Mouse (Mus musculus) frontal cortex, postnatal 36 days (tissue): ENCODE results near the gene Ywhag.

Source experiments
- DNase-seq, 2 experiments: peaks; one replicate each; pipeline ENCODE4 v3.0.0; 2022; ENCODE audit warnings: low spot score in 2 of 2

Ywhag gene

GRCm38 (mm10) chr5:135934481-135935175 lies at the start of gene Ywhag:
Ywhag (minus strand) TSS chr5:135934616.
- peak; percentile 96 to 98 for DNase-seq

DNA sequence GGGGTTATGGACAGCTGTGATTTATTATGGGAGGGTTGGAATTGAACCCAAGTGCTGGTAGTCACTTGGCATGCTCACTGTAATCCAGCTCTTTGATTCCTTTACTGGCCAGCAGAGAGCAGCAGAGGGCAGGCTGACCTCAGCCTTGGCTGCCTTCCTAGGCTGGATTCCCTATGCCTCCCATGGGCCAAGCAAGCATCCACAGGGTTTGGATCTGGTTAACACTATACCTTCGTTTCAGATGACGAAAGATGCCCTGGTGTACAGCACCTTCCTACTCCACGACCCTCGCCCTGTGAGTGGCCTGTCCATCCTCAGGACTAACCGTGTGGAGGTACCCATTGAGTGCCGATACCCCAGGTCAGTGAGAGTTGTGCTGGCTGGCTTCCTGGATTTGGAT lies 48.0 kb upstream of the Ywhag start:
- peak in 1 of 2 experiments; percentile 41 for DNase-seq

- DNase-seq: no peak
Observed at GRCm38 (mm10) chr5:135979904-135980303, 45.5 kb upstream of the Ywhag start, which contains the start of gene Zp3. Zp3 (plus strand) TSS chr5:135980099.

DNA sequence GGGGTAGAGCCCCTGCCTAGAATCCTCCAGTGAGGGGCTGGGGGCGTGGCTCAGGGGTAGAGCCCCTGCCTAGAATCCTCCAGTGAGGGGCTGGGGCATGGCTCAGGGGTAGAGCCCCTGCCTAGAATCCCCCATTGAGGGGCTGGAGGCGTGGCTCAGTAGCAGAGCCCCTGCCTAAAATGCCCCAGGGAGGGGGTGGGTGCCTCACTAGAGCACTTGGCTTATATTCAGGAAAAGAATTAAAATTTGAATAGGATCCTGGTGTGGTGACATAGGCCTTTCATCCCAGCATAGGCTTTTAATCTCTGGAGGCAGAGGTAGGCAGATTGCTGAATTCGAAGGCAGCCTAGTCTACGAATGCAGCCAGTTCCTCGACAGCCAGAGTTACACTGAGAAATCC lies 45.0 kb upstream of the Ywhag start:
- DNase-seq: no peak

DNA sequence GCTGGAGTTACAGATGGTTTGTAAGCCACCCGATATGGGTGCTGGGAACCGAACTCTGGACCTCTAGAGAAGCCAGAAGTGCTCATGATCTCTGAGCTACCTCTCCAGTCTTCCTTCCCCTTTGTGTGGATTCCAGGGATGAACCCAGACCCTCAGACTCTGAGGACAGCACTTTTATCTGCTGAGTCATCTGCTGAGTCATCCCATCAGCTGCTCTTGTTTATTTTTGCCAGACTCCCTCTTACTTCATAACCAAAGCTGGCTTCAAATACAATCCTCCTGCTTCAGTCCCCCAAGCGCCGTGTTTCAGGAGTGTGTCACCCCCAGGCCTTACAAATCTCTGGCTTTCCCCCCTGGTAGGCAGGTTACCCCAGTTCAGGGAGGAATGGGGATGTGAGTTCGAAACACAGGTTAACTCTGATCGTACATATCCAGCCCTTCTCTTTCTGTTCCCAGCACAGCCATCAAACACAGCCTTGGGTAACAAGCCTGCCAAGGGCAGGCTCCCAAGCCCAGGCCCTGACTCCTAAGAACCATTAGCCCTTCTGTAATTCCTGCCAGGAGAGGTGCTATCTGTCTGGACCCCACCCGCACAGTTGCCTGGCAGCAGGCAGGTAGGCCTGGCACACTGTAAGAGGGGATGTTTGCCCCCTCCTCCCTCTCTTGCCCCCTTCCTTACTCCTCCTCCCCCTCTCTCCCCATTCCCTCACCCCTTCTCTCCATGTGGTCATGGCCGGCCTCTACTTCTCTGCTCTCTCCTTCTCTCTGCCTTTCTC lies 41.7 kb upstream of the Ywhag start:
- no peak for DNase-seq

- DNase-seq: no peak
Observed at GRCm38 (mm10) chr5:135974365-135974764, 39.9 kb upstream of the Ywhag start, which contains the start of gene Ssc4d. Ssc4d (minus strand) TSS chr5:135974531.

- no peak for DNase-seq
Observed at GRCm38 (mm10) chr5:135971876-135972275, 37.5 kb upstream of the Ywhag start.

- DNase-seq: no peak
Observed at GRCm38 (mm10) chr5:135970247-135970646, 35.8 kb upstream of the Ywhag start.

DNA sequence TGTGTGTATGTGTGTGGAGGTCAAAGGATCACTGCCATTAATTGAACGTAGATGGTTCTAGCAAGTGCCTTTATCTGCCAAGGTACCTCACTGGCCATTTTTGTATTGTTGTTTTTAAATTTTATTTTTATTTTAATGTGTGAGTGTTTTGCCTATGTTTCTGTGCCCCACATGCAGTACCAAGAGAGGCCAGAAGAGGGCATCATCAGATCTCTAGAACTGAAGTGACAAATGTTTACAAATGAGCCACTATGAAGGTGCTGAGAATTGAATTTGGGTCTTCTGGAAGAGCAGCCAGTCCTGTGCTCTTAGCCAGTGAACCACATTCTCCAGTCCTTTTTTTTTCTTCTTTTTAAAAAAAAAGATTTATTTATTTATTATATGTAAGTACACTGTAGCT lies 34.4 kb upstream of the Ywhag start:
- DNase-seq: no peak

DNA sequence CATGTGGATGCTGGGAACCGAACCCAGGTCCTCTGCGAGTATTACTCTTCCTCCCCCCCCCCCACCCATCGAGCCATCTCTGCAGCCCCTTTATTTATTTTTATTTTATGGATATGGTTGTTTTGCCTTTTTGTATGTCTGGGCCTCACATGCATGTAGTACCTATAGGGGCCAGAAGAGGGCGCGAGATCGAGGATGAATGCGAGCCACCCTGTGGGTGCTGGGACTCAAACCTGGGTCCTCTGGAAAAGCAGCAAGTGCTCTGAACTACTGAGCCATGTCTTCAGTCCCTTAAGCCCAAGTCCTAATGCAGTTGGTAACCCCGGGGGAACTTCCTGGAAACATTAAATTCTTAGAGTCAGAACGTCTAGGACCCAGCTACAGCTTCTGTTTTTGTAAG lies 32.5 kb upstream of the Ywhag start:
- DNase-seq: no peak

GRCm38 (mm10) chr5:135965501-135965930 lies 31.1 kb upstream of the Ywhag start:
- DNase-seq: no peak

DNA sequence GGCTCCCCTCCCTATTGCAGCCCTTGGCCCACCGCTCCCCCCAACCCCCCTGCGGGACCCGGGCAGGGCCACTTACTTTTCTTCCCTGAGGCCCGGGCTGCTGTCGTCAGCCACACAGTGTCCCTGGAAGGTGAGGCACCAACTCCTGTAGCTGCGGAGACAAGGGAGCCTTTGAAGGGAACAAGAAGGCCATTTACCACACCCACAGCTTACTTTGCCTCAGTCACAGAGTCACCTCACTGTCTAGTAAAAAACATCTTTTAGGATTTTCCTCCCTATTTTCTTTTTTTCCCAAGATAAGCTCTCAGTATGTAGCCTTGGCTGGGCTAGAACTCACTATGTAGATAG lies 28.8 kb upstream of the Ywhag start:
- no peak for DNase-seq

- DNase-seq: peak; percentile 97
Observed at GRCm38 (mm10) chr5:135962492-135963279, 28.3 kb upstream of the Ywhag start.

DNA sequence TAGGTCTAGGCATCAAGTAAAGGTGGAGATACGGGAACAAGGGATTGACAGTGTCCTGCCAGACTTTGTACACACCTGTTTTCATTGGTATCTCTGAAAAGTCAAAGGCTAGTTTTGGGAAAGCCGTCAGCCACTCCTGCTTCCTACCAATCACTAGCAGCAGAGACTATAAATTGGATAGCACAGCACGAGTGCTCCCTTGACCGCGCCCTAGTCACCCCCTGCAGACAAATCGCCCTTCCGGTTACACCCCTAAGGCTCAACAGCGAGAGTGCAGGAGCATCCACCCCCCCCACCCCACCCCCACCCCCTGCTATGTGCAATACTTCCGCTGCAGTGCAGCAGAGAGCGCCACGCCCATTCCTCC lies 27.7 kb upstream of the Ywhag start:
- DNase-seq: no peak

DNA sequence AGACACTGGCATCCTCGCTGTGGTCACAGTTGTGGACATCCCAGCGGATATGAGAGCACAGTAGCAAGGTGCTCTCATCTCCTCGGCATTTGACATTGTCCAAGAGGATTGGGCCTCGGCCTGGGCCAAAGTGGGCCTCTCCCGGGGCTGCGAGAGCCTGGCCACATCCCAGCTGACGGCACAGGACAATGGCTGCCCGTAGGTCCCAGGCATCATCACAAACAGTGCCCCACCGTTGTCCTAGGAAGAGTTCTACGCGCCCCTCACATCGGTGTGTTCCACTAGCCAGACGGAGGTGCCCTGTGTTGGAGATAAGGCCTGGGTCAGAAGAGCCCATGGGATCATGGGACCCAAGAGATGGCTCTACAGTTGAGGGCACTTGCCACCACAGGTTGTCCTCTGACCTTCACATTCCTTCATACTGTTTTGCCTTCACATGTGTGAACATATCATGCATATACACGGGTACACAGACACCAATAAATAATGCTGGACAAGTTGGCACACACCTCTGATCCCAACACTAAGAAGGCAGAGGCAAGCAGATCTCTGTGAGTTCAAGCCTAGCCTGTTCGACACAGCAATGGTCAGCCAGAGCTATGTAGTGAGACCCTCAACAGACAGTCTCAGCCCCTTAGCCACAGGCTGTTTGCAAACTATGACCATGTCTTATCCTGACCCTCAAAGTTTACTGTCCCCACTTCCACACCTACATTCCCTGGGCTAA lies 26.7 kb upstream of the Ywhag start:
- no peak for DNase-seq

GRCm38 (mm10) chr5:135959911-135960310 lies 25.5 kb upstream of the Ywhag start:
- DNase-seq: no peak

- DNase-seq: no peak
Observed at GRCm38 (mm10) chr5:135958367-135958766, 24.0 kb upstream of the Ywhag start.

- DNase-seq: peak; percentile 88 to 94
Observed at GRCm38 (mm10) chr5:135957207-135957974, 23.0 kb upstream of the Ywhag start.

DNA sequence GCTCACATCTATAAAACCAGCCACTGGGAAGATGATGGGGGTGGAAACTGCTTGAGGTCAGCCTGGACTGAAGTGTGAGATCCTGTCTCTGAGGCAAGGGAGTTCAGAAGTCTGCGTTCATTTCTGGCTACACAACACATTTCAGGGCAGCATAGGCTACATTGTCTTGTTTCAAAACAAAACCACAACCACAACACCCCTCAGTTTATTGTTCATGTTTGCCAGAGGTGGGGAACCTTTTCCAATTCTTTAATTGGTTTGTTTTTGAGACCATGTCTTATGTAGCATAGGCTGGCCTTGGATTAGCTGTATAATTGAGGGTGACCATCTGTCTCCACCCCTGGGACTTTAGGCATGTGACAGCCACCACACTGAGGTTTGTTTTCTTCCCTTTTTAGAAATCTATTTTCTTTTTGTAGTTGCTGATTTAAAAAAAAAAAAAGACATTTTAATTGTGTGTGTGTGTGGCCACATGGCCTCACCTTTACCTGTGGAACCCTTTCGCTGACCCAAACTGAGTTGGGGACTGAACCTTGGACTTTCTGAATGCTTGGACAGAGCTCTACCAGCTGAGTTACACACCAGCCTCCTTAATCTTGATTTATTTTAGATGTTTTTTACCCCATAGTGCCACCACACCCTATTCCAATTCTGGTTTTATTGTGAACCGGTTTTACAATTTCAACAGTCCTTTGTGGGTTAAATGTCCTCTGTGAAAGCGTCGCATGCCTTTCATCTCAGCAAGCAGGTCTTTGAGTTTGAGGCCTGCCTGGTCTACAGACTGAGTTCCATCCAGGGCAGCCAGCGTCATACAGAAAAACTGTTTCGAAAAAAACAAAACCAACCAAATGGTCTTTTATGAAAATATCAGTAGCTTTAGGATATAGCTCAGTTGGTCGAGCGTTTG lies 22.1 kb upstream of the Ywhag start:
- no peak for DNase-seq

- no peak for DNase-seq
Observed at GRCm38 (mm10) chr5:135952830-135953229, 18.4 kb upstream of the Ywhag start.
